In the genomic region with DNA sequence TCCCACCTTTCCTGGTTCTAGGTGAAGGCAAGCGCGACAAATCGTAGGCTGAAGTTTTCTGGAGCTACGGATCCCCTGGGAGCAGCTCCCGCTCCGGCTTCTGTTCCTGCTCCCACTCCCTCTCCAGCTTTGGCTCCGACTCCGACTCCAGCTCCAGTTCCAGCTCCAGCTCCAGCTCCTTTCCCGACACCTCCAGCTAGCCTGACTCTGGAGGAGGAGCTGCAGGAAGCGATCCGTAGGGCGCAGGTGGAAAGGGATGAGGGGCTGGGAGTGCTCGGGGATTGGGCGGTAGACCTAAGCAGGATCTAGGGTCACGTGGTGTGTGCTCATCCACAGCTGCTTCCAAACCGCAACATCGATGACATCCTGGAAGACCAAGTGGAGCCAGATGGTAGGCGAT, we compare ENCODE assay signal across 8 mouse cellular contexts. TPM values are rescaled to one million over a fixed set of nuclear protein-coding genes. Genes with fewer than 3 reads are reported as not detected.
DNase-seq lines count a peak whose midpoint lies in the region; ATAC-seq and TF ChIP-seq lines count a peak whose summit lies in the region.

No protein-coding gene starts in this region.

- no peak for TF ChIP-seq CTCF in gastrocnemius, adult 2 months (IDR thresholded peaks at IDR 0.05)

- H3K36me3 ChIP-seq in liver, embryonic 13.5 days, result no peaks in the 10 kb centered on the region

- DNase-seq in gastrocnemius, adult 2 months, result peak; percentile 64
- no peak for DNase-seq in gastrocnemius, postnatal 4 days (ENCODE audit: low spot score in 2 of 2)
- DNase-seq in cerebellum, adult 9-10 months, result peak; percentile 78
- peak; percentile 59 to 69 for DNase-seq in frontal cortex, postnatal 10 days (ENCODE audit: low spot score in 2 of 2)
- DNase-seq in kidney, postnatal 4 days, result peak; percentile 67 to 80
- DNase-seq in liver, embryonic 13.5 days, result no peak
- peak; percentile 68 to 74 for DNase-seq in right cerebral cortex, adult 2 months (ENCODE audit: low spot score in 2 of 2)
- DNase-seq in c-Kit-positive CD71-positive TER-119-positive erythroid progenitor cells, embryonic 14.5 days (ENCODE audit: low spot score), result no peak

- H3K4me2 ChIP-seq in liver, embryonic 13.5 days, result peak overlapping the region; percentile 69

- no peak for ATAC-seq in liver, embryonic 13.5 days (ENCODE audit: low read depth)

- WGBS in liver, embryonic 13.5 days (ENCODE audit: insufficient replicate concordance), result 10% methylated on average over 18 of the region's 18 CpGs

- no peaks in the 10 kb centered on the region for H3K9me3 ChIP-seq in liver, embryonic 13.5 days (replicated peaks)

- intact Hi-C loops in gastrocnemius, adult 2 months (cut with DNase I), result no loop called here

- no peak overlapping the region for H3K9ac ChIP-seq in liver, embryonic 13.5 days

- H3K27ac ChIP-seq in gastrocnemius, adult 2 months, result peak overlapping the region; percentile 90
- H3K27ac ChIP-seq in liver, embryonic 13.5 days, result no peak overlapping the region

- peaks cover 22% of the 10 kb centered on the region; the same call in 1 of the 2 replicates for H3K27me3 ChIP-seq in liver, embryonic 13.5 days

- peak overlapping the region; percentile 73 for H3K4me3 ChIP-seq in gastrocnemius, adult 2 months
- peak overlapping the region; percentile 47; the same call in 1 of the 2 replicates for H3K4me3 ChIP-seq in liver, embryonic 13.5 days (replicated peaks)

- peaks cover 23% of the 10 kb centered on the region for H3K4me1 ChIP-seq in liver, embryonic 13.5 days (replicated peaks)

RNA-seq across cellular contexts. Expression of a gene that starts 4.4 kb away (rescaled TPM):
- 10 to 100 TPM; 18.7 to 44.9 TPM for total RNA-seq in gastrocnemius, adult 2 months (2021)
- total RNA-seq in gastrocnemius, postnatal 4 days (2021), result 100 to 1,000 TPM; 170 to 187 TPM
- 0.46 and 0.51 TPM in 2 replicates for polyA plus RNA-seq in liver, embryonic 13.5 days (2015; fragmentation: Nextera tagmentation; extraction: Ambion mirVana)

RNA-seq across cellular contexts. Expression of a gene that starts 16.9 kb away (rescaled TPM):
- 1 to 10 TPM; 5.7 to 8.0 TPM for total RNA-seq in gastrocnemius, adult 2 months (2021)
- total RNA-seq in gastrocnemius, postnatal 4 days (2021), result 10 to 100 TPM; 23.0 to 25.6 TPM
- 2.4 and 2.5 TPM in 2 replicates for polyA plus RNA-seq in liver, embryonic 13.5 days (2015; fragmentation: Nextera tagmentation; extraction: Ambion mirVana)

RNA-seq across cellular contexts. Expression of a gene that starts 22.0 kb away (rescaled TPM):
- total RNA-seq in gastrocnemius, adult 2 months (2021), result under 1 TPM; 0.14 to 0.28 TPM
- total RNA-seq in gastrocnemius, postnatal 4 days (2021), result not detected
- polyA plus RNA-seq in liver, embryonic 13.5 days (2015; fragmentation: Nextera tagmentation; extraction: Ambion mirVana), result 0.05 and 0.06 TPM in 2 replicates

RNA-seq across cellular contexts. Expression of a gene that starts 22.6 kb away (rescaled TPM):
- total RNA-seq in gastrocnemius, adult 2 months (2021), result under 1 TPM in 1 of 2 experiments, not detected in 1; 0.20 TPM
- total RNA-seq in gastrocnemius, postnatal 4 days (2021), result under 1 TPM; 0.34 to 0.36 TPM
- polyA plus RNA-seq in liver, embryonic 13.5 days (2015; fragmentation: Nextera tagmentation; extraction: Ambion mirVana), result 0.10 TPM in 1 of 2 replicates, not detected in the other

RNA-seq across cellular contexts. Expression of a gene that starts 27.1 kb away (rescaled TPM):
- not detected for total RNA-seq in gastrocnemius, adult 2 months (2021)
- not detected for total RNA-seq in gastrocnemius, postnatal 4 days (2021)
- polyA plus RNA-seq in liver, embryonic 13.5 days (2015; fragmentation: Nextera tagmentation; extraction: Ambion mirVana), result not detected in 2 replicates

Comparison
In these comparisons a context has a peak if more than half of its experiments do, and no peak if none do; other contexts are left out.
1. DNase-seq: peak in gastrocnemius, adult 2 months (single experiment), cerebellum, adult 9-10 months (single experiment), frontal cortex, postnatal 10 days (2 of 2), kidney, postnatal 4 days (2 of 2) and right cerebral cortex, adult 2 months (2 of 2); none in gastrocnemius, postnatal 4 days (0 of 2), liver, embryonic 13.5 days (single experiment) and c-Kit-positive CD71-positive TER-119-positive erythroid progenitor cells, embryonic 14.5 days (single experiment).